Mouse (Mus musculus) Muller cell, postnatal 12 days (primary cell): ENCODE measurements around the gene Gm28372.
"Not testable (repeated sequence)": the region's sequence is repeated elsewhere in the genome, so short reads cannot be mapped to it uniquely, and the experiment has no call there.

Experiments used
- DNase-seq: peaks from one replicate; pipeline ENCODE4 v3.0.0-alpha.2; 2015; ENCODE audit errors: inconsistent ontology term

Gm28372 gene

DNA sequence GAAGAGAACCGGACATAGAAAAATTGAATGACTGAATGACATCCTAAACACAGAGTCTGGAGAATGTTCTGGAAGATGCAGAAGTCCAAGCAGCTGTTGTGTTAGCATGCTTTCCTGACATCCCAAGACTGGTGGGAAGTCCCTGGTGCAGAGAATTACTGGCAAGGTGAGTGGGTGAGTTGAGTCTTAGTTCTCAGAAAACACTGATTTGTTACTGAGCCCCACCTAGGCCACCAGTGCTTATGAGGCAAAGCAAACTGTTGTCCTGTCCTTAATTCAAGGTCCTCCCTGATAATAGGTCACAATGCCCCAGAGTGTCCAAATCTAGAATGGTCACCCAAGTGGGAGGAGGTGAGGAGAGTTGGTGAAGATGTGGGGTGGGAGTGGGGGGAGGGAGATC lies at the start of gene Gm28372, which contains the start of gene 1700020A23Rik:
Gene Gm28372 (plus strand): TSS at position 301 of the 400 bp plus-strand sequence.
Gene 1700020A23Rik (plus strand): TSS at position 321 of the 400 bp plus-strand sequence.
- DNase-seq, result no peak

GRCm38 (mm10) chr2:130357551-130357950 lies 47.5 kb upstream of the Gm28372 start:
- DNase-seq, result no peak

GRCm38 (mm10) chr2:130358852-130359251 lies 46.2 kb upstream of the Gm28372 start:
- no peak for DNase-seq

DNA sequence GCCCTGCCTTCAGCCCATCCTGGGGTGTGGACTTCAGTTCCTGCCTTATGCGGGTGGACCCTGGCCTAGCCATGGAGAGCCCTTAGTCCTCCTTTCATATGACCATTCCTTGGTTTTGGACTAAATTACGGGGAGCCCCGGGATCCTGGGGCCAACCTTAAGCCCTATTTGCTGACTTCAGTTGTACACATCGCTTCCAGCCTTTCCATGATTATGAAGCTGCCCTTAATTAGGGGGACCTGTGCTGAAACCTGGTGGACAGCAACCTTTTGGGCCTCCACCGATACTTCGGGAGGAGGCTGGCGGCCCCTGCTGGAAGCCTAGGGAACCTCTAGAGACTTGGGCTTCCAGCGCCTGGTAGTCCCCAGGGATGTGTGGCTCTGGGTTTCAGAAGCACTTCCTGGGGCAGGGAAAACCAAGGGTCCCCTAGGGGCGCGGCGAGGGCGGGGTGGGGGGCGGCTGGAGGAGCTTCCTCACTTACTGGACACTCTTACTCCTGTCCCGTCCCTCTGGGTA lies 42.5 kb upstream of the Gm28372 start:
- peak; percentile 74 for DNase-seq

GRCm38 (mm10) chr2:130365211-130366094 lies 39.6 kb upstream of the Gm28372 start:
- no peak for DNase-seq

GRCm38 (mm10) chr2:130367386-130367785 lies 37.7 kb upstream of the Gm28372 start:
- no peak for DNase-seq

DNA sequence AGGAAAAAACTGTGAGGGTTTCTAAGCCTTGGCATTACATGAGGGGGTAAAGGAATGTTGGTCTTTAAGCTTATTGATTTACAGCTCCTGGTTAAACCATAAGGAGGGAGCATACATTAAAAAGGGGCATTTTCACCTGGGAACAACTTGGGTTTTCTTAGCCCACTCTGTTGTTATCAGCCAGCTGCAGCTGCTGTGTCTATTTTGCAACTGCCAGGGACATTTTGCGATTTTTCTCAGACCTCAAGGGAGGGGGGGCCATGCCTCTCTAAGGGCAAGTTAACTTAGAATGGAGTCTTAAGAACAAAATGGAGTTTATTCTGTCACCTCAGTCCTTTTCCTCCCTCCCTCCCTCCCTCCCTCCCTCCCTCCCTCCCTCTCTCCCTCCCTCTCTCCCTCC lies 32.0 kb upstream of the Gm28372 start:
- not testable (repeated sequence) for DNase-seq

DNA sequence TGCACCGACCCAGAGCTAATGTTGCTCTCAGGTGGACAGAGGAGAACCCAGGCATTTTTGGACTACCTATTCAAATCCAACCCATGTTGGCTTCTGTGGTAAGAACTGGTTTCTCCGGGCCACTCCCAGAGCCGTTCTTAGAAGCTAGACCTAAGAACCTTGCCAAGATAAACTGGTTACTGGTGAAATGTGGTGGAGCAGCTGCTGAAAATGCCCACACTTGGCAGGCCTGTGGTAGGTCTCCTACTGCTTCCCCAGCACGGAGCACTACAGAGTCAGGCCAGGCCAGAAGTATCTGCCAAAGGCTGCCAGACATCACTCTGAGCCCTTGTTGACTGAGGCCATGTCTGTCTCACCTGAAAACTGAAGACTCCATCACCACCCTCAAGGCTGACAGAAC lies 30.1 kb upstream of the Gm28372 start:
- DNase-seq, result no peak

GRCm38 (mm10) chr2:130383205-130383604 lies 21.8 kb upstream of the Gm28372 start:
- no peak for DNase-seq

GRCm38 (mm10) chr2:130383895-130384294 lies 21.1 kb upstream of the Gm28372 start:
- DNase-seq, result no peak

- DNase-seq, result no peak
Observed at GRCm38 (mm10) chr2:130386212-130386611, 18.8 kb upstream of the Gm28372 start.

GRCm38 (mm10) chr2:130388796-130389195 lies 16.2 kb upstream of the Gm28372 start:
- no peak for DNase-seq

DNA sequence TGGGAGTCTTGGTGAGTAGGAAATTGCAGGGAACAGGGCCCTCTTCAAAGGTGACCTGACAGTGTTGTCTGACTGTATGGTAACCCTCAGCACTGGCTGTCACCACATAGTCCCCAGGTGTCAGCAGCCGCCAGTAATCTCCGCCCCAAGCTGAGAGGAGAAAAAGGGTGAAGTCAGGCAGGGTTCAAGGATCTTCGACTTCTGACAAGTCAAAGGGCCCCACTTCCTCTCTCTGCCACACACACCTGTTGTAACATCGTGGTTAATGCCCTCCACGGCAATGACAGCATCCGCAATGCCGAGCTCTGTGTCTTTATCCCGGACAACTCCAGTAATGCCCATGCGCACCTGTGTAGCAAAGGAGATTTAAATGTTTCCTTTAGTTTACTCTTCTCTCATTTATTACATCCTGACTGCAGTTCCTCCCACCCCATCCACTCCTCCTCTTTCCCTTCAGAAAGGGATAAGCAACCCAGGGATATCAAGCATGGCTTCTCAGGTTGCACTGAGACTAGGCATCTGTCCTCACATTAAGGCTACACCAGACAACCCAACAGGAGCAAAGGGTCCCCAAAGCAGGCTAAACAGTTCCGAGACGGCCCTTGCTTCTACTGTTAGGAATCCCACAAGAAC lies 13.9 kb upstream of the Gm28372 start:
- DNase-seq, result no peak

- DNase-seq, result no peak
Observed at GRCm38 (mm10) chr2:130392836-130393235, 12.2 kb upstream of the Gm28372 start.

- DNase-seq, result no peak
Observed at GRCm38 (mm10) chr2:130395696-130396095, 9.3 kb upstream of the Gm28372 start.

DNA sequence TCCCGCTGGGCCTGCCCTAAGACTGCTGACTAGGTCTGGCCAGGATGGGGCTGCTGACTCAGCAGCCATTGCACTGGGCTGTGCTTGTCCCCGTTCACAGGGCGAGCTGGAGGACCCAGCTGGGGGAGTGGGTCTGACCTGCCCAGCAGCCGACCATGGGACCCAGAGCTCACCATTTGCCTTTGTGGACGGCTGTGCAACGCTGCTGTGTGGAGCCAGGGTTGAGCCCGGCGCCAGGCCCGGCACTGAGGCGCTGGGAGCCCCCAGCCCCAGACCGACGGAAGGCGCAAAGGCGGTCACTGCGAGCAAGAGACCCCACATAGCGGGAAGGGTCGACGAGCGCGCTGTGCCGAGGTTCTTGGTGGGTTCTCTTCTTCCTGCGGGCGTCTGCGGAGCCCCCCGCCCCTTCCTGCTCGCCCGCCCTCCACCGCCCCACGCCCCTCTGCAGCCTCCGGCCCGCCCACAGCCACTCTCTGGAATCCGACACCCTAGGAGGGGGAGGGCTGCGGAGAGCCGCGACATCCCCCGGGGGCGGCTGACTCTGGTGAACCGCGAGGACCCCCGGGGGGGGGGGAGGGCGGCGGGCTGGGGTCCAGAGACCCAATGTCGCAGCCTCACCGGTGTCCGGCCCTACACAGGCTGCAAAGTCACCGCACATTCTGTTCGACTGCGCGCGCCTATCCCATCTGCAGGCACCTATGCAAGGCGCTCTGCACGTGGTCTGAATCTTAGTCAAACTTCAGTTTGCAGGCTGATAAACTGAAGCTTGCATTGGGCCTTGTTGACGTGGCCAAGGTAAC lies 7.7 kb upstream of the Gm28372 start, which contains the start of gene Cpxm1:
Gene Cpxm1 (minus strand): TSS at position 389 of the 800 bp plus-strand sequence.
- DNase-seq, result peak; percentile 47

DNA sequence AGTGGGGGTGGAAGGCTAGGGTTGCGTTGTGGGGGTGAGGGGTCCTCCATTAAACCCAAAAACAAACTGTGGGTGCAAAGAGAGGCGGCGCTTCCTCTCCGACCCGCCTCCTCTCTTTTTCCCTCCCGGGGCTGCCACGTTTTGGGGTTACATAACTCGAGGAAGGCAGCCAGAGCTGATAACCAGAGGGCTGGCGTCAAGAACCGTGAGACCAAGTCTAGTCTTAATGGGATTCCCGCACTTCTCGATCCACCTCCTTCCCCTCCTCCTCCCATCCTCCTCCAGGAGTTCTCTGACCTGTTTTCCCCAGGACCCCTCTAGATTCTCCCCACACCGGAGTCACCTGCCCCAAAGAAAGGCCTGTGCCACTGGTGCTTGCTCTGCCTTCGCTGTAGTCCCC lies 6.9 kb upstream of the Gm28372 start:
- no peak for DNase-seq

DNA sequence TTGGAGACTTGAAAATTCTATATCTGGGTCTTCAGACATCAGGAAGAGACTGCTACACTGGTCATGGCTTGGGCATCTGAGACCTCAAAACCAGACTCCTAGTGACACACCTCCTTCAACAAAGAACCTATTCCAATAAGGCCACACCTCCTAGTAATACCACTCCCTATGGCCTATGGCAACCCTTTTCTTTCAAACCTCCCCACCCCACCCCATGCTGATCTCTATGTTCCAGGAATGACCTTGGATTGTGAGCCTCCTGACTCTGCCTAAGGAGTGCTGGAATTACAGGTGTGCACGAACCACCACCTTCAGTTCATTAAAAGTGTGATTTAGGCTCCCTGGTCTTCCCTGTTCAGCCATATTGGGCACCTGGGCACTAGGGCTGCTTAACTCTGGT lies 5.0 kb upstream of the Gm28372 start:
- DNase-seq, result no peak

- DNase-seq, result no peak
Observed at GRCm38 (mm10) chr2:130401891-130402290, 3.1 kb upstream of the Gm28372 start.

DNA sequence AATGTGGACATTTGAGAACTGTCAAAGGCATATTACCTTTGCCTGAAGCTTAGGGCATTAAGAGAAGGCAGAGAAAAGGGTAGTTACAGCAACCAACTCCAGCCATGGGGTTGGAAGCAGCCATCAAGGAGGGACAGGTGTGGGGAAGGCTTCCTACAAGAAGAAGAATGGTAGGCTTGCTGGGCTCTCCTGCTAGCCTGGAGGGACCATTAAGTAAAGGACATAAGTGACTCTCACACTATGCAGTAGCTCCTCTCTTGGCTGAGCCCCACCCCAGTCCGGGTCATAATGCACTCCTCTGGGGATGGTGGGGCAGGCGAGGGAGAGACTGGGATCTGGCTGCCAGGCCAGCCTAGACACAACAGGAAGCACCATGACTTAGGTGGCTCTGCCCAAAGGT lies 1.1 kb downstream of the Gm28372 start, which contains the start of gene Tmem239:
Gene Tmem239 (plus strand): TSS at position 301 of the 400 bp plus-strand sequence.
- DNase-seq, result no peak

DNA sequence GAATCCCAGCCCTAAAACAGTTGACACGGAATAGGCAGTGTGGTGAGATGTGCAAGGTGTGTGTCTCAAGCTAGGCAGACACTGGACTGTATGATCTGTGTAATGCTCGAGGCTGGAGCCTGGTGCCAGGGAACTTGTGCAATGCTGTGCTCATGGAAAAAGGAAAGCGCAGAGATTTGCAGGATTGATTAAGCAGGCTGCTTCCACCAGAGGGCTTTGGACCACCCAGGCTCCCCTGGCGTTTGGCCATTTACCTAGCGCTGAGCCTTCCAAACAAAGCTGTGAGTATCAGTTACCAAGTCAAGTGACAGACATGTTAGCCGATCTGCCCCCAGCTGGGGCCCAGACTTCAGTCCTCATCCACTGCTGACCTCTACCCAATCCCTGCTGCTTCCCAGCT lies 3.2 kb downstream of the Gm28372 start:
- DNase-seq, result no peak
